Mouse (Mus musculus): ENCODE measurements at regions not wholly inside any gene's neighbourhood (a gene's known extent, or its start where the extent isn't known, plus 50 kb on each side); places are given as distances from the start of the nearest gene placed in this dataset.

DNA sequence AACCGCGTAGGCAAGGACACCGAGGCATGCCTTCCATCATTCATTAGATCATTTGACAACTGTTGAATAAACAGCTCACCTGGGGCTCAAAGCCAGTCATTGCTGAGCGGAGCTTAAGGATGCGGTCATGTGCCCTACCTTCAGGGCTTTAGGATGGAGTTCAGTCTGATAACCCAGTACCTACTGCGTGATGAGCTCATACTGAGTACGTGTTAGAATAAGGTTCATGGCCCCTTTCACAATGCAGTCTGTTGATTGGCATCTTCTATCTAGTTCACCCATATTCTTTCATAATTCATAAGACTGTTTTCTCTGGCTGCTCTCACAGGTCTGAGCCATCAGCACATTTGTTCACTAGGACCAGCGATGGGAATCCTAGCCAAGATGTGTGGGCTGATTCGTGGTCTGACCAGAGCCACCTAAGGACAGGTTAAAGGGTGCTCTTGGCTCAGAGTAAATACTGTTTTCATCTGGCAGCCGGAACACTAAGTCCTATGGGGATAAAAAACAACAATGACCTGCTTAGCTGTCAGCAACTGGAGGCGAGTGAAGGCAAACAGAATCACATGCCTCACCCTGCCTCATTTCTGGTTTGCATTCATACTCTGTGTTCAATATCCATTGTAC is 71.4 kb upstream of the Elovl5 start:
- DNase-seq, result no peak

DNA sequence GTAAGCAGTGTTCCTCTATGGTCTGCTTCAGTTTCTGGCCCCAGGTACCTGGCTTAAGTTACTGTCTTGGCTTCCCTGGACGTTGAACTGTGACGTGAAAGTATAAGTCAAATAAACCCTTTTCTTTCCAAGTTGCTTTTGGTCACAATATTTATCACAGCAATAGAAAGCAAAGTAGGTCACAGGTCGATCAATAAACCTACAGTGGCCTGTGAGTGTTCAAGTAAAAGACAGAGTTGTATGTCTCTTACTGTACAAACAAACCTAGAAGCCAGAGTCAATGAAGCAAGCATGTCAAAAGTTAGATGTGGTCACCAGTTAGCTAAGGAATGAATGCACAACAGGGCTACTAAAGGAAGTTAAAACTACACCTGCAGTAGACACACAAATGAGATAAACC is 68.6 kb upstream of the Elovl5 start:
- DNase-seq, result no peak

DNA sequence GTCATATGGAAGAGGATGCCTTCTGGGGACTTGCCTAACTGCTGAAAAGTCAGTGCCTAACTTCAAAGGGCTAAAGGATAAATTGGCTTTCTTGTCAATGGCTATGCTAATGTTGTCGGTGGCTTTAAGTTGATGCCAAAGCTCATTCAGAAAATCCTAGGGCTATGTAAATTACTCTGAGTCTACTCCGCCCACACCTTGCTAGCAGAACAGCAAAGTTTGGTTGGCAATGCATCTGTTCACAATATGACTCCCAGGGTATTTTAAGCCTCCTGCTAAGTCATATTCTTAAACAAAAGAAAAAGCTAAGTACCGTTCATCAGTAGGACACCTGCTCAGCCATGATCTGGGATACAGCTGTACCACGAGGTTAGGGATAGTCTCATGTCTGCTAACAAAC is 67.8 kb upstream of the Elovl5 start:
- no peak for DNase-seq

DNA sequence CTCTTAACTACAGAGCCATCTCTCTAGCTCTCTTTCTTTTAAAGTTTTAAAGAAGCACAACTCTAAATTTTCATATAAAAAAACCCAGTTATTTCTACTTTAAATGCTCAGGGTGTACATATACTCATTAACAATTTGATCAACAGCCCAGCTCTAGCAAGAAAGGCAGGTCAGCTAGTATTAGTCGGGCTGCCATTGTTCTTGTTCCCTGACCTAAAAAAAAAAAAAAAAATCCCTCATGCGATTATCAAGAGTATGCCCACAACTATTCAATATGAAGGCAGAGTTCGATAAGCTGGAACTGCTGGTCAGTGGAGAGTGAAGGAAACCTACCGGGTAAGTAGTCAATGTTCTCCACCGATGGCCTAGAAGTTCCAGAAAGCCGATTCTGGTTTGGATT is 65.8 kb upstream of the Elovl5 start:
- no peak for DNase-seq

DNA sequence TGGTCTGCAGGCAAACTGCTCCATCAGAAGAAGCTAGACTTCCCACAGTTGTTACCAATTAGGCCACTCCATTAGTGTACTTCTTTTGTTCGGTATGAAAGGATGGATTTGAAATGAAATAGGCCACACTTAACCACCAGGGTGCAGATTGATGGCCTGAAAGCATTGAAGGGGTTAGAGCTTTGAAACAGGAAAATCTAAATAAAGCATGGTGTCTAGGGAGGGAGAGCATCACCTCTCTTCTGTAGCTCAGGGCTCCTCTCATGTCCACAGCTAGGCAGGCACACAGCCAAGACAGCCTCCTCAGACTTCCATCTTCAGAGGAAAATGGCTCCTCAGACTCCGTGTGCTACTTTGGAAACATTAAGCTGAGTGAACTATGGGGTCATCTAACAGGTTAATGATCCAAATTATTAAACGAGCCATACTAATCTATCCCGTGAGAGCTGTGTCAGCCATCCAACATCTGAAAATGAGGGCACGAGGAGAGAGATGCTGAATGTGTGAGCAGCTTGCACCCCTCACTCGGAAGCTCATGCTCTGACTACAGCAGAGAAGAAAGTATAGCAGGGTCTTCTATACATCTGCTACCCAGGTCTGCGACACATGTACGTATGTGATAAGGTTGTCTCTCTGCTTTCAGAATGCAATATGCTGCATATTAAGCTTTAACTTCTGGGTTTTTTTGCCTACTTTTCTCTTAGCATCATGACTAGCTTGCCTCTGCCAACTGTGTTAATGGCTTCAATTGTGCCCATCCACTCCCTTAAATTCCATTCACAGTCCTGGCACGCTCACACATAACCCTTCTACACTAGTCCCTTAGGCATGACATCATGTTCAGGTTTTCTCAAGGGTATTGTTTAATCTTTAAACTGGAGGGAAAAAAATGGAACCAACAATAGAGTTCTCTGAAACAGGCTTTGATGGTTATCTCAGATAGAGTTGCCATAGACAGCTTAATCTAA is 59.8 kb upstream of the Elovl5 start:
- peak in 1 of 2 experiments; percentile 14 for DNase-seq

DNA sequence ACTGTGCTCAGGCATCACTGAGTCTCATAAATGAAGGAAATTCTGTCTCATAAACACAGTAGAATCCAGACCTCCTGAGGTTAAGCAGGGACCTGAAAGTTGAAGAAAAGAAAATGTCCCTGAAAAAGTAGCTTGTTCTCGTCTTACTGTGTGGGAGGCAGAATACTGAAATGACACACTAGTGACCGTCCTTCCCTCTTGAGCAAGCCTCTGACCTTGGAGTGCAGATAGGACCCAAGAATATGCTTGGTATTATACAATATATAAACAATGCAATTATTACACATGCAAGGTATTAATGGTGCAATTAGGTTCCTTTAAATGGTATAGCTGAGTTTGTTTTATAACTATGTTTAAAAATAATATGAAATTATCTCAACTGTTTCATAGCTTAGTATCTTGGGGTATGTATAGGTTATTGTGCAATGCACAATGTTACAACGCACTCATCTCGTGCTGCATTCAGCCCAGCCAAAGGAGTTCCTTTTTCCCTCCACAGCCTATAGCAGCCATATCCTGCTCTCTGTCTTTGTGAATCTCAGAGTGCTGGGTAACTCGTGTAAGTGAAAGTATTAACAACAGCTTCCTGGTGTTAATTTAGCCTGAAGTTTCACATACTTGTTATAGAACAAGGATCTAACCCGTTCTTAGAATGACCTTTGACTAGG is 58.9 kb upstream of the Elovl5 start:
- DNase-seq, result no peak
